In the genomic region with DNA sequence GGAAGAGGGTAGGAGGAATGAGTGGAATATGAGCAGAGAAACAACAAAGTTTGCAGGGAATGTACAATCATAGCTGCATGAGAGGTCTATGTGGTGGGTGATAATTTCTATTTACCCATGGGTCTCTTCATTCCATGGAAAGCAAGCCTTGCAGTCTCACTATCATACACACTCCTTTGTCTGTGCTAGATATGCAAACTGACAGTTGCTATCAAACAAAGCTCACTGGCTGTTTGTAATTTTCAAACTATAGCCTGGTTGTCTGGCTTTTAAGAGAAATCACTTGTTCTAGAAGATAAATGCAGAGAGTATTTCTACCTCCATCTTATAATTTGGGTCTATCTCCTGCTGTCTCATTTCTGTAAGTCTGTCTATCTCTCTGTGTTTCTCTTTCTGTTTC, we compare ENCODE assay signal across 31 mouse cellular contexts.
"Had no signal": no experiment of that assay in that cellular context is flagged by ENCODE, and none has a peak within 500 bp of the region (broad histone marks: within the 10 kb centered on the region; RNA-seq: fewer than 3 reads in every experiment).

No protein-coding gene starts in this region.

- DNase-seq: heart, postnatal 10 days; heart, postnatal 14 days; heart, postnatal 36 days; heart, postnatal 4 days; kidney, adult 11 months; kidney, adult 18-20 months; kidney, adult 2 months; kidney, adult 8-10 months; kidney, adult 9 months; kidney, postnatal 10 days; kidney, postnatal 14 days; kidney, postnatal 25 days; kidney, postnatal 36 days; kidney, postnatal 4 days; layer of hippocampus, adult 9-11 months; layer of hippocampus, postnatal 36 days had no signal

- H3K36me3 ChIP-seq: heart, embryonic 10.5 days; heart, embryonic 12.5 days; heart, embryonic 13.5 days; heart, embryonic 15.5 days; hindbrain, embryonic 10.5 days; hindbrain, embryonic 12.5 days; hindbrain, embryonic 13.5 days; hindbrain, embryonic 15.5 days; intestine, embryonic 15.5 days; kidney, embryonic 15.5 days had no signal

- H3K27ac ChIP-seq: heart, embryonic 10.5 days; heart, embryonic 13.5 days; heart, embryonic 15.5 days; hindbrain, embryonic 10.5 days; hindbrain, embryonic 12.5 days; hindbrain, embryonic 13.5 days; hindbrain, embryonic 14.5 days; hindbrain, embryonic 15.5 days; hindbrain, postnatal 0 days; intestine, embryonic 15.5 days; kidney, embryonic 15.5 days; kidney, postnatal 0 days; layer of hippocampus, adult 2 months; left cerebral cortex, adult 2 months had no signal

- H3K9ac ChIP-seq: heart, embryonic 12.5 days; heart, embryonic 13.5 days; heart, embryonic 15.5 days; hindbrain, embryonic 12.5 days; hindbrain, embryonic 13.5 days; hindbrain, embryonic 14.5 days; hindbrain, embryonic 15.5 days; intestine, embryonic 15.5 days; kidney, embryonic 15.5 days had no signal

- H3K9me3 ChIP-seq: heart, embryonic 10.5 days; heart, embryonic 12.5 days; heart, embryonic 13.5 days; heart, embryonic 15.5 days; hindbrain, embryonic 10.5 days; hindbrain, embryonic 12.5 days; hindbrain, embryonic 13.5 days; hindbrain, embryonic 15.5 days; intestine, embryonic 15.5 days; kidney, embryonic 15.5 days had no signal

- H3K4me1 ChIP-seq: heart, embryonic 10.5 days; heart, embryonic 12.5 days; heart, embryonic 13.5 days; heart, embryonic 15.5 days; hindbrain, embryonic 10.5 days; hindbrain, embryonic 12.5 days; hindbrain, embryonic 13.5 days; hindbrain, embryonic 15.5 days; intestine, embryonic 15.5 days; kidney, embryonic 15.5 days had no signal

- H3K27me3 ChIP-seq: heart, embryonic 12.5 days; heart, embryonic 13.5 days; heart, embryonic 15.5 days; hindbrain, embryonic 12.5 days; hindbrain, embryonic 13.5 days; hindbrain, embryonic 15.5 days; intestine, embryonic 15.5 days; kidney, embryonic 15.5 days had no signal

- H3K4me3 ChIP-seq: heart, embryonic 10.5 days; heart, embryonic 12.5 days; heart, embryonic 13.5 days; heart, embryonic 15.5 days; hindbrain, embryonic 10.5 days; hindbrain, embryonic 12.5 days; hindbrain, embryonic 13.5 days; hindbrain, embryonic 15.5 days; intestine, embryonic 15.5 days; kidney, embryonic 15.5 days; layer of hippocampus, adult 2 months; left cerebral cortex, adult 2 months had no signal
